ENCODE assay signal across 8 mouse cellular contexts in genomic region chr2:18799265-18799965, GRCm38 (mm10).
A peak's percentile ranks its signal among the peaks of the same experiment; 100 is the strongest.
DNase-seq lines count a peak whose midpoint lies in the region; ATAC-seq lines count a peak whose summit lies in the region.

No protein-coding gene starts in this region.

- no peak for DNase-seq in kidney, postnatal 14 days
- DNase-seq in T-cell, adult 2 months (ENCODE audit: low spot score) = no peak
- DNase-seq in left cerebral cortex, adult 8-10 months (ENCODE audit: low spot score in 2 of 2) = no peak
- DNase-seq in layer of hippocampus, adult 11-12 months (ENCODE audit: low spot score) = no peak

- no peak for ATAC-seq in kidney, embryonic 15.5 days (replicated peaks; ENCODE audit: low FRiP score)
- no peak for ATAC-seq in embryonic facial prominence, embryonic 12.5 days (ENCODE audit: insufficient number of reproducible peaks, insufficient read depth, low FRiP score, low TSS enrichment)
- ATAC-seq in hindbrain, embryonic 16.5 days = peak; percentile 65
- peak; percentile 57 for ATAC-seq in midbrain, embryonic 16.5 days

- H3K9me3 ChIP-seq in kidney, embryonic 15.5 days (replicated peaks) = no peaks in the 10 kb centered on the region
- no peaks in the 10 kb centered on the region for H3K9me3 ChIP-seq in embryonic facial prominence, embryonic 12.5 days
- no peaks in the 10 kb centered on the region for H3K9me3 ChIP-seq in hindbrain, embryonic 16.5 days (ENCODE audit: control insufficient read depth, low read length)
- H3K9me3 ChIP-seq in midbrain, embryonic 16.5 days (replicated peaks; ENCODE audit: control insufficient read depth, low read length, poor library complexity, severe bottlenecking) = no peaks in the 10 kb centered on the region

- H3K27me3 ChIP-seq in kidney, embryonic 15.5 days = peaks cover 76% of the 10 kb centered on the region
- peaks cover 52% of the 10 kb centered on the region for H3K27me3 ChIP-seq in embryonic facial prominence, embryonic 12.5 days
- H3K27me3 ChIP-seq in hindbrain, embryonic 16.5 days (replicated peaks; ENCODE audit: control insufficient read depth, insufficient read depth, low read length) = no peaks in the 10 kb centered on the region
- no peaks in the 10 kb centered on the region for H3K27me3 ChIP-seq in midbrain, embryonic 16.5 days (ENCODE audit: control insufficient read depth, insufficient read depth, low read depth, low read length)

- H3K4me2 ChIP-seq in kidney, embryonic 15.5 days = peak overlapping the region; percentile 79
- H3K4me2 ChIP-seq in embryonic facial prominence, embryonic 12.5 days (replicated peaks) = peak overlapping the region; percentile 83
- peak overlapping the region; percentile 79 for H3K4me2 ChIP-seq in hindbrain, embryonic 16.5 days (ENCODE audit: low read length)
- H3K4me2 ChIP-seq in midbrain, embryonic 16.5 days (ENCODE audit: low read length) = peak overlapping the region; percentile 67

- peak overlapping the region; percentile 44 for H3K4me3 ChIP-seq in kidney, embryonic 15.5 days (replicated peaks)
- peak overlapping the region; percentile 38 for H3K4me3 ChIP-seq in embryonic facial prominence, embryonic 12.5 days
- peak overlapping the region; percentile 48 for H3K4me3 ChIP-seq in hindbrain, embryonic 16.5 days (ENCODE audit: low read length)
- H3K4me3 ChIP-seq in midbrain, embryonic 16.5 days (ENCODE audit: low read depth, low read length) = peak overlapping the region; percentile 45

- no peak overlapping the region for H3K27ac ChIP-seq in kidney, embryonic 15.5 days
- H3K27ac ChIP-seq in embryonic facial prominence, embryonic 12.5 days = no peak overlapping the region
- H3K27ac ChIP-seq in hindbrain, embryonic 16.5 days (ENCODE audit: low read depth, low read length) = peak overlapping the region; percentile 87
- H3K27ac ChIP-seq in midbrain, embryonic 16.5 days (ENCODE audit: low read length) = peak overlapping the region; percentile 71

- H3K36me3 ChIP-seq in kidney, embryonic 15.5 days = no peaks in the 10 kb centered on the region
- H3K36me3 ChIP-seq in embryonic facial prominence, embryonic 12.5 days = no peaks in the 10 kb centered on the region
- no peaks in the 10 kb centered on the region for H3K36me3 ChIP-seq in hindbrain, embryonic 16.5 days (ENCODE audit: control insufficient read depth, insufficient read depth, low read length)
- H3K36me3 ChIP-seq in midbrain, embryonic 16.5 days (ENCODE audit: control insufficient read depth, insufficient read depth, low read length) = no peaks in the 10 kb centered on the region

- peaks cover 23% of the 10 kb centered on the region for H3K4me1 ChIP-seq in kidney, embryonic 15.5 days
- H3K4me1 ChIP-seq in embryonic facial prominence, embryonic 12.5 days = peaks cover 25% of the 10 kb centered on the region
- H3K4me1 ChIP-seq in hindbrain, embryonic 16.5 days (ENCODE audit: control insufficient read depth, insufficient read depth, low read depth, low read length) = peaks cover 19% of the 10 kb centered on the region
- peaks cover 24% of the 10 kb centered on the region for H3K4me1 ChIP-seq in midbrain, embryonic 16.5 days (ENCODE audit: control insufficient read depth, insufficient read depth, low read length)

- H3K9ac ChIP-seq in kidney, embryonic 15.5 days = 0 out of 2 replicates have a peak overlapping the region, but pooled peaks have one; percentile 18
- no peak overlapping the region for H3K9ac ChIP-seq in embryonic facial prominence, embryonic 12.5 days
- H3K9ac ChIP-seq in hindbrain, embryonic 16.5 days (ENCODE audit: low read depth, low read length) = peak overlapping the region; percentile 65
- peak overlapping the region; percentile 64 for H3K9ac ChIP-seq in midbrain, embryonic 16.5 days (ENCODE audit: low read depth, low read length)

- WGBS in kidney, embryonic 15.5 days = 11% methylated on average over 17 of the region's 17 CpGs
- 10% methylated on average over 17 of the region's 17 CpGs for WGBS in embryonic facial prominence, embryonic 12.5 days
- WGBS in hindbrain, embryonic 16.5 days = 6% methylated on average over 17 of the region's 17 CpGs
- WGBS in midbrain, embryonic 16.5 days = 6% methylated on average over 17 of the region's 17 CpGs

Comparison
In these comparisons a context has a peak if more than half of its experiments do, and no peak if none do; other contexts are left out.
1. ATAC-seq: peak in hindbrain, embryonic 16.5 days (single experiment) and midbrain, embryonic 16.5 days (single experiment); none in kidney, embryonic 15.5 days (single experiment) and embryonic facial prominence, embryonic 12.5 days (single experiment).
2. H3K27ac ChIP-seq: peak in hindbrain, embryonic 16.5 days (single experiment) and midbrain, embryonic 16.5 days (single experiment); none in kidney, embryonic 15.5 days (single experiment) and embryonic facial prominence, embryonic 12.5 days (single experiment).
3. Peak in every context shown above with its lines, with median percentiles within 50 percentile points of each other: H3K4me2 ChIP-seq and H3K4me3 ChIP-seq.